Mouse (Mus musculus) hindbrain, postnatal 0 days (tissue): ENCODE results near the gene Ar. TPM values are rescaled to one million over a fixed set of nuclear protein-coding genes. Genes with fewer than 3 reads are reported as not detected.

ENCODE experiments used
- ATAC-seq: fragments of 200-750 bp; cut with Nextera tagmentation; 2 replicates; pipeline ENCODE4 v1.8.0; 2017; ENCODE audit warnings: mild to moderate bottlenecking, moderate TSS enrichment, moderate library complexity
- DNase-seq: peaks from one replicate; pipeline ENCODE4 v3.0.0-alpha.2; 2015; ENCODE audit warnings: low spot score
- H3K27ac ChIP-seq: fragments of 300-500 bp; sonication (generic); 2 replicates; pipeline ENCODE4 v1.5.1; 2014; ENCODE audit warnings: mild to moderate bottlenecking
- H3K27me3 ChIP-seq: fragments of 300-500 bp; sonication (generic); 2 replicates; pipeline ENCODE4 v1.6.1; 2014; ENCODE audit warnings: low read length, mixed read lengths; ENCODE audit not compliant: insufficient read depth
- H3K36me3 ChIP-seq: fragments of 300-500 bp; sonication (generic); 2 replicates; pipeline ENCODE4 v1.6.1; 2014; ENCODE audit warnings: low read length, mixed read lengths; ENCODE audit not compliant: insufficient read depth
- H3K4me1 ChIP-seq: fragments of 300-500 bp; sonication (generic); 2 replicates; pipeline ENCODE4 v1.6.1; 2014; ENCODE audit warnings: antibody characterized with exemption, low read length, mixed read lengths; ENCODE audit not compliant: insufficient read depth
- H3K4me2 ChIP-seq: fragments of 300-500 bp; sonication (generic); 2 replicates; pipeline ENCODE4 v1.6.1; 2014; ENCODE audit warnings: low read depth, mild to moderate bottlenecking, low read length, moderate library complexity, mixed read lengths
- H3K4me3 ChIP-seq: fragments of 300-500 bp; sonication (generic); 2 replicates; pipeline ENCODE4 v1.5.1; 2014; ENCODE audit warnings: low read length
- H3K9ac ChIP-seq: fragments of 300-500 bp; sonication (generic); replicated peaks from 2 replicates; pipeline ENCODE4 v1.6.1; 2014; ENCODE audit warnings: mild to moderate bottlenecking, low read length, moderate library complexity, mixed read lengths
- H3K9me3 ChIP-seq: fragments of 300-500 bp; sonication (generic); 2 replicates; pipeline ENCODE4 v1.6.1; 2016; ENCODE audit warnings: low read length, mixed read lengths
- CTCF ChIP-seq: IDR thresholded peaks from 2 replicates; pipeline ENCODE4 v1.5.1; 2016; ENCODE audit warnings: antibody characterized with exemption, control low read depth, low read depth
- WGBS: fragments of 180-500 bp; shearing (Covaris S2); extraction: QIAGEN DNeasy Blood & Tissue Kit; methylation state at CpG from one replicate; pipeline ENCODE4 v1.1.7; 2014; 5-methylcytosine and 5-hydroxymethylcytosine counted together
- polyA plus RNA-seq: library from polyadenylated mRNA; unstranded; fragments of >200 nt; fragmentation: Nextera tagmentation; extraction: Ambion mirVana; gene quantifications from 2 replicates; pipeline ENCODE4 v1.2.1, GENCODE M21; 2015
- total RNA-seq: library from RNA; depleted of rRNA; stranded (reverse); fragments of >200 nt; gene quantifications from 2 replicates; pipeline ENCODE4 v1.2.3, GENCODE M21; 2014; rRNA removed

The Ar gene
- 0.36 and 0.37 TPM in 2 replicates for total RNA-seq
- polyA plus RNA-seq: 0.21 and 0.32 TPM in 2 replicates

DNA sequence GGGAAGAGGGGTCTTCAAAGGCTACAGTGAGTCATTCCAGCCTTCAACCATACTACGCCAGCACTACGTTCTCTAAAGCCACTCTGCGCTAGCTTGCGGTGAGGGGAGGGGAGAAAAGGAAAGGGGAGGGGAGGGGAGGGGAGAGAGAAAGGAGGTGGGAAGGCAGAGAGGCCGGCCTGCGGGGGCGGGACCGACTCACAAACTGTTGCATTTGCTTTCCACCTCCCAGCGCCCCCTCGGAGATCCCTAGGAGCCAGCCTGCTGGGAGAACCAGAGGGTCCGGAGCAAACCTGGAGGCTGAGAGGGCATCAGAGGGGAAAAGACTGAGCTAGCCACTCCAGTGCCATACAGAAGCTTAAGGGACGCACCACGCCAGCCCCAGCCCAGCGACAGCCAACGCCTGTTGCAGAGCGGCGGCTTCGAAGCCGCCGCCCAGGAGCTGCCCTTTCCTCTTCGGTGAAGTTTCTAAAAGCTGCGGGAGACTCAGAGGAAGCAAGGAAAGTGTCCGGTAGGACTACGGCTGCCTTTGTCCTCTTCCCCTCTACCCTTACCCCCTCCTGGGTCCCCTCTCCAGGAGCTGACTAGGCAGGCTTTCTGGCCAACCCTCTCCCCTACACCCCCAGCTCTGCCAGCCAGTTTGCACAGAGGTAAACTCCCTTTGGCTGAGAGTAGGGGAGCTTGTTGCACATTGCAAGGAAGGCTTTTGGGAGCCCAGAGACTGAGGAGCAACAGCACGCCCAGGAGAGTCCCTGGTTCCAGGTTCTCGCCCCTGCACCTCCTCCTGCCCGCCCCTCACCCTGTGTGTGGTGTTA, at the start of gene Ar:
Gene Ar (plus strand): TSS at position 239 of the 812 bp plus-strand sequence.
- Histone ChIP-seq H3K27me3 (peaks cover 4% of the 10 kb centered on the region; the same call in 1 of the 2 replicates), H3K4me2 (peak within 1 kb of the TSS; percentile 66), H3K4me1 (no peaks in the 10 kb centered on the region), H3K27ac (no peak within 1 kb of the TSS), H3K36me3 (no peaks in the 10 kb centered on the region), H3K9me3 (no peaks in the 10 kb centered on the region), H3K9ac (no peak within 1 kb of the TSS), H3K4me3 (peak within 1 kb of the TSS; percentile 40)
- ATAC-seq (peak; percentile 21; the same call in 1 of the 2 replicates), DNase-seq (peak; percentile 2)
- no peak for TF ChIP-seq CTCF
- 30% methylated on average over 27 of the region's 27 CpGs for WGBS

DNA sequence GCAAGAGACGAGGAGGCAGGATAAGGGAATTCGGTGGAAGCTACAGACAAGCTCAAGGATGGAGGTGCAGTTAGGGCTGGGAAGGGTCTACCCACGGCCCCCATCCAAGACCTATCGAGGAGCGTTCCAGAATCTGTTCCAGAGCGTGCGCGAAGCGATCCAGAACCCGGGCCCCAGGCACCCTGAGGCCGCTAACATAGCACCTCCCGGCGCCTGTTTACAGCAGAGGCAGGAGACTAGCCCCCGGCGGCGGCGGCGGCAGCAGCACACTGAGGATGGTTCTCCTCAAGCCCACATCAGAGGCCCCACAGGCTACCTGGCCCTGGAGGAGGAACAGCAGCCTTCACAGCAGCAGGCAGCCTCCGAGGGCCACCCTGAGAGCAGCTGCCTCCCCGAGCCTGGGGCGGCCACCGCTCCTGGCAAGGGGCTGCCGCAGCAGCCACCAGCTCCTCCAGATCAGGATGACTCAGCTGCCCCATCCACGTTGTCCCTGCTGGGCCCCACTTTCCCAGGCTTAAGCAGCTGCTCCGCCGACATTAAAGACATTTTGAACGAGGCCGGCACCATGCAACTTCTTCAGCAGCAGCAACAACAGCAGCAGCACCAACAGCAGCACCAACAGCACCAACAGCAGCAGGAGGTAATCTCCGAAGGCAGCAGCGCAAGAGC, 1.3 kb downstream of the Ar start:
- DNase-seq: peak; percentile 3
- Histone ChIP-seq H3K4me3 (peak overlapping the region; percentile 40), H3K4me2 (peak overlapping the region; percentile 66), H3K4me1 (no peaks in the 10 kb centered on the region), H3K27ac (no peak overlapping the region), H3K36me3 (no peaks in the 10 kb centered on the region), H3K9me3 (no peaks in the 10 kb centered on the region), H3K9ac (0 out of 2 replicates have a peak overlapping the region, but pooled peaks have one; percentile 28), H3K27me3 (peaks cover 4% of the 10 kb centered on the region; the same call in 1 of the 2 replicates)
- peak; percentile 61 for ATAC-seq
- TF ChIP-seq CTCF: no peak
- 23% methylated on average over 27 of the region's 30 CpGs for WGBS

DNA sequence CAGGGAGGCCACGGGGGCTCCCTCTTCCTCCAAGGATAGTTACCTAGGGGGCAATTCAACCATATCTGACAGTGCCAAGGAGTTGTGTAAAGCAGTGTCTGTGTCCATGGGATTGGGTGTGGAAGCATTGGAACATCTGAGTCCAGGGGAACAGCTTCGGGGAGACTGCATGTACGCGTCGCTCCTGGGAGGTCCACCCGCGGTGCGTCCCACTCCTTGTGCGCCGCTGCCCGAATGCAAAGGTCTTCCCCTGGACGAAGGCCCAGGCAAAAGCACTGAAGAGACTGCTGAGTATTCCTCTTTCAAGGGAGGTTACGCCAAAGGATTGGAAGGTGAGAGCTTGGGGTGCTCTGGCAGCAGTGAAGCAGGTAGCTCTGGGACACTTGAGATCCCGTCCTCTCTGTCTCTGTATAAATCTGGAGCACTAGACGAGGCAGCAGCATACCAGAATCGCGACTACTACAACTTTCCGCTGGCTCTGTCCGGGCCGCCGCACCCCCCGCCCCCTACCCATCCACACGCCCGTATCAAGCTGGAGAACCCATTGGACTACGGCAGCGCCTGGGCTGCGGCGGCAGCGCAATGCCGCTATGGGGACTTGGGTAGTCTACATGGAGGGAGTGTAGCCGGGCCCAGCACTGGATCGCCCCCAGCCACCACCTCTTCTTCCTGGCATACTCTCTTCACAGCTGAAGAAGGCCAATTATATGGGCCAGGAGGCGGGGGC, 2.0 kb downstream of the Ar start:
- Histone ChIP-seq H3K9me3 (no peaks in the 10 kb centered on the region), H3K4me1 (no peaks in the 10 kb centered on the region), H3K27me3 (peaks cover 4% of the 10 kb centered on the region; the same call in 1 of the 2 replicates), H3K27ac (no peak overlapping the region), H3K9ac (no peak overlapping the region), H3K4me2 (peak overlapping the region; percentile 66), H3K4me3 (peak overlapping the region; percentile 40), H3K36me3 (no peaks in the 10 kb centered on the region)
- no peak for TF ChIP-seq CTCF
- 25% methylated on average over 30 of the region's 33 CpGs for WGBS
- DNase-seq: peak; percentile 1
- 0 out of 2 replicates have a peak, but pooled peaks have one; percentile 47 for ATAC-seq

DNA sequence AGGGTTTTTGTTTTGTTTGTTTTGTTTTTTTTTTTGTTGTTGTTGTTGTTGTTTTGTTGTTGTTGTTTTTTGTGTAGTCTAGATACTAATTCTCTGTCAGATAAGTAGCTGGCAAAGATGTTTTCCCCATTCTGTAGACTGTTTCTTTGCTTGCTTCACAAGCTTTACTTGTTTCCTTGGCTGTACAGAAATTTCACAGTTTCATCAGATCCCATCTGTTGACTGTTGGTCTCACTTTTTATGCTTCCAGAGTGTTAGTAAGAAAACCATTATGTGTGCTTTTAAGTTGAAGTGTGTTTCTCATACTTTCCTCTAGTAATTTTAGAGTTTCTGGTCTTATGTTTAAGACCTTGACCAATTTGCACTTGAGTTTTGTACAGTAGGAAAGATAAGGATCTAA, 41.2 kb downstream of the Ar start:
- DNase-seq: no peak

DNA sequence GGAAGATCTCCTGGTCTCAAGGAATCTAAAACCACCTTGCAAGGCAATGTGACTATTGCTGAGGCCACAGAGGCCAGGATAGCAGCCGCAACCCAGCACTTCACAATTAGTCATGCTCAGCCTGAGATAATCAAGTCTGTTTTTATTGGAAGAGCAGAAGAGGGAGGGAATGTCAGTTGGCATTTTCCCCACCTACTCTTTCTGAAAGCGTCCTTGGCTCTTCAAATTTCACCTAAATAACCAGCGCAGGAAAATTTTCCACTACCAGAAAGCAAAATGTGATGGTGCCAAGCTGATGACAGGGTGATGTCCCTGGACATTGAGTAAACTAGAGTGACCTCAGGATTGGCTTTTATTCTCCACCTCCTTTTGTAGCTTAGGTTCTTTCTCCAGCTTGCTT, 57.2 kb downstream of the Ar start:
- no peaks in the 10 kb centered on the region for H3K4me1 ChIP-seq
- TF ChIP-seq CTCF: no peak
- H3K27ac ChIP-seq: no peak overlapping the region
- no peak for DNase-seq
- no peak overlapping the region for H3K4me3 ChIP-seq
- no peak overlapping the region for H3K9ac ChIP-seq
- 48% methylated on average over 3 of the region's 3 CpGs for WGBS
- no peak overlapping the region for H3K4me2 ChIP-seq
- H3K9me3 ChIP-seq: no peaks in the 10 kb centered on the region
- H3K36me3 ChIP-seq: no peaks in the 10 kb centered on the region
- H3K27me3 ChIP-seq: no peaks in the 10 kb centered on the region
- no peak for ATAC-seq

More for the DNA sequence above, 41.2 kb downstream of the Ar start:
- TF ChIP-seq CTCF: no peak
- no peaks in the 10 kb centered on the region for H3K4me1 ChIP-seq
- H3K9ac ChIP-seq: no peak overlapping the region
- no peak overlapping the region for H3K27ac ChIP-seq
- H3K4me2 ChIP-seq: no peak overlapping the region
- no peak for ATAC-seq
- no peaks in the 10 kb centered on the region for H3K27me3 ChIP-seq
- H3K9me3 ChIP-seq: no peaks in the 10 kb centered on the region
- no peaks in the 10 kb centered on the region for H3K36me3 ChIP-seq
- H3K4me3 ChIP-seq: no peak overlapping the region

DNA sequence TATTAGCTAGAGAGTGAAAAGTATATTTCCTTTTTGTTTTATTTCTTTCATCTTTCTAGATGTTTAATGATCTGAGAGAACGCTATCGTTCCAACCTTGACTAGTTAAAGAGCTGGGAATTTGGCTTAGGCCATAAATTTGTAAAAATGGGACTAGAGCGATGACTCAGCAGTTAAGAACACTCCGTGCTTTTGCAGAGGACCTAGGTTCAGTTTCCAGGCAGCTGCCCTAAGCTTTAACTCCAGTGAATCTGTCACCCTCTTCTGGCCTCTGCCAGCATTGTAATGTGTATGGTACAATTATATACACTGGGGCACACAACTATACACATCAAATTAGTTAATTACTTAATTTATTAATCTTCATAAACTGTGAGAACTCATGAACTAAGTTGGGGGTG, 58.6 kb downstream of the Ar start:
- no peaks in the 10 kb centered on the region for H3K4me1 ChIP-seq
- H3K27ac ChIP-seq: no peak overlapping the region
- no peak overlapping the region for H3K4me2 ChIP-seq
- no peaks in the 10 kb centered on the region for H3K9me3 ChIP-seq
- no peak for ATAC-seq
- no peak overlapping the region for H3K9ac ChIP-seq
- 83% methylated on average over 4 of the region's 4 CpGs for WGBS
- no peak for TF ChIP-seq CTCF
- no peak for DNase-seq
- H3K36me3 ChIP-seq: no peaks in the 10 kb centered on the region
- no peaks in the 10 kb centered on the region for H3K27me3 ChIP-seq
- no peak overlapping the region for H3K4me3 ChIP-seq
